Mouse (Mus musculus): Measurements from ENCODE around the gene Tmem191c. TPM values are rescaled to one million over a fixed set of nuclear protein-coding genes. Genes with fewer than 3 reads are reported as not detected.

Gene Tmem191c
- polyA plus RNA-seq, 1 experiment: 35.5 TPM

DNA sequence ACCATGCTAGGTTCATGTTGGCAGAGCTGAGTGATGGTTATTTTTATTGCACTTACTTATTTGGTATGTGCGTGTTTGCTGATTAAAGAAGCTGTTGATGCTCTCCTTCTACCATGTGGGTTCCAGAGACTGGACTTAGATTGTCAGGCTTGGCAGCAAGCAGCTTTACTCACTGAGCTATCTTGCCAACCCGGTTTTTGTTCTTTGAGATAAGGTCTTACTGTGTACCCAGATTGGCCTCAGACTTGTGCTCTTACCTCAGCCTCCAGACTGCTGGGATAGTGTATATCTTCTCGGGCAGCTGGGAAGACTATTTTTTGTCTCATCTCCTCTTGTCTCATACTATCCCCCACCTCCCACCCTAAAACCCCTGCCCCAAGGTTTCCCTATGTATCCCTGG is 38.2 kb upstream of the Tmem191c start:
- H3K27ac ChIP-seq (ENCODE audit: control insufficient read depth, insufficient read depth, low read depth, low read length, poor library complexity): no peak overlapping the region
- no peaks in the 10 kb centered on the region; the same call in 1 of the 2 replicates for H3K4me1 ChIP-seq (ENCODE audit: control insufficient read depth, insufficient read depth, low read length)
- no peak for TF ChIP-seq POLR2A (IDR thresholded peaks at IDR 0.05; ENCODE audit: borderline replicate concordance, control insufficient read depth, low read depth, low read length)
- no peak for TF ChIP-seq CTCF (IDR thresholded peaks at IDR 0.05; ENCODE audit: control insufficient read depth, insufficient read depth, low read length)
- WGBS: 44% methylated on average over 3 of the region's 3 CpGs
- no peak overlapping the region for H3K4me3 ChIP-seq (replicated peaks; ENCODE audit: control insufficient read depth, low read depth, low read length)

DNA sequence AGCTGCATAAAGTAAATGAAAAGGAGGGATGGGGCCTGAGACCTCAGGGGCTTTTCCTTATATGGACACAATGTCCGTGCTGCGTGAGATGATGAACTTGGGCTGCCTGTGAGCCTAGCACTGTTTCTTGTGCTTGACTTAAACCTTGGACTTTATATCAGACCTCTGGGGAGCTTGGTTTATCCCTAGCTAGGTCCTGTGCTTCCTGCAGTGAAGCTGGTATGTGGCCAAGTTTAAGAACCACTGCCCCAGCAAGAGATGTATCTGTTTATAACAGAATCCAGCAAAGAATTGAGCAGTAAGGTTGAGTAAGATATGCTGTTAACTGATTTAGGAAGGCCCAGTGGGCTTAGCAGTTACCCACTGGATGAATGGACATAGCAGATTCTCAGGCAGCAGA is 36.5 kb upstream of the Tmem191c start:
- no peak overlapping the region for H3K4me3 ChIP-seq (replicated peaks; ENCODE audit: control insufficient read depth, low read depth, low read length)
- TF ChIP-seq POLR2A (IDR thresholded peaks at IDR 0.05; ENCODE audit: borderline replicate concordance, control insufficient read depth, low read depth, low read length) (no peak), CTCF (IDR thresholded peaks at IDR 0.05; ENCODE audit: control insufficient read depth, insufficient read depth, low read length) (no peak)
- H3K4me1 ChIP-seq (ENCODE audit: control insufficient read depth, insufficient read depth, low read length): no peaks in the 10 kb centered on the region
- no peak overlapping the region for H3K27ac ChIP-seq (ENCODE audit: control insufficient read depth, insufficient read depth, low read depth, low read length, poor library complexity)
- WGBS: 79% methylated on average over 2 of the region's 2 CpGs

DNA sequence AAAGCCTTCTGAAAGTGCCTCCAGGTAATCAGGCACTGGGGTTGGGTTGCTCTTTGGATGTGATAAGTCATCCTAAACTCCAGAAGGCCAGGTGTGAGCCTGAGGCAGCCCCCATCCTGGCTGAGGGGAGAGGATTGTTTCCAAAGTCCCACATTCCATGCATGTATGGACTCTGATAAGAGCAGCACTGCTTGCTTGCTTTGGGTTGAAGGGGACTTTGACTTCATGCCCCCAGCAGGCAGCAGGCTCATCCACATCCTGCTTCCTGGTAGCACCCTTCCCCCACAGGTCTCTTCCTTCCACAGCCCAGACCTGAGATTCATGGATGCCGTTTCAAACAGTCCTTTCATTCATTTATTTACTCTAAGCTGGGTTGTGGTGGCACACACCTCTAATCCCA is 32.1 kb upstream of the Tmem191c start:
- no peak overlapping the region for H3K27ac ChIP-seq (ENCODE audit: control insufficient read depth, insufficient read depth, low read depth, low read length, poor library complexity)
- no peaks in the 10 kb centered on the region; the same call in 1 of the 2 replicates for H3K4me1 ChIP-seq (ENCODE audit: control insufficient read depth, insufficient read depth, low read length)
- 42% methylated on average over 1 of the region's 1 CpGs for WGBS
- H3K4me3 ChIP-seq (replicated peaks; ENCODE audit: control insufficient read depth, low read depth, low read length): no peak overlapping the region
- TF ChIP-seq POLR2A (IDR thresholded peaks at IDR 0.05; ENCODE audit: borderline replicate concordance, control insufficient read depth, low read depth, low read length): no peak

DNA sequence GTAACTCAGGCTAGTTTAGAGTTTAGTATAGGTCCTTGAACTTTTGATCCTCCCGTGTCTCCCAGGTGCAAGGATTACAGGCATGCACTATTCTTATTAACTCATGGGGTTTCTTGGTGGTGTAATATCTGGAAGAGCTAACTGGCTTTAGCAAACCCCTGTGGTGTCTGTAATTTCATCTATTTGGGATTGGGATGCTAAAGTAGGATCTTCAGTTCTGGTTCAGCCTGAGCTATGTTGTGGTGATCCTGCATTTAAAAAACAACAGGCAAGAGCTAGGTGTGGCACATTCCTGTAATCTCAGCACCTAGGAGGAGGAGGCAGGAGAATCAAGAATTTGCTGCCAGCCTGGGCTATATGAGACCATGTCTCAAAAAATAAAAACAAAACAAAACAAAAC is 30.9 kb upstream of the Tmem191c start:
- 65% methylated on average over 1 of the region's 1 CpGs for WGBS
- no peak overlapping the region for H3K4me3 ChIP-seq (replicated peaks; ENCODE audit: control insufficient read depth, low read depth, low read length)
- TF ChIP-seq CTCF (IDR thresholded peaks at IDR 0.05; ENCODE audit: control insufficient read depth, insufficient read depth, low read length): no peak
- no peak for TF ChIP-seq POLR2A (IDR thresholded peaks at IDR 0.05; ENCODE audit: borderline replicate concordance, control insufficient read depth, low read depth, low read length)
- H3K4me1 ChIP-seq (ENCODE audit: control insufficient read depth, insufficient read depth, low read length): peaks cover 2% of the 10 kb centered on the region; the same call in 1 of the 2 replicates
- H3K27ac ChIP-seq (ENCODE audit: control insufficient read depth, insufficient read depth, low read depth, low read length, poor library complexity): no peak overlapping the region

DNA sequence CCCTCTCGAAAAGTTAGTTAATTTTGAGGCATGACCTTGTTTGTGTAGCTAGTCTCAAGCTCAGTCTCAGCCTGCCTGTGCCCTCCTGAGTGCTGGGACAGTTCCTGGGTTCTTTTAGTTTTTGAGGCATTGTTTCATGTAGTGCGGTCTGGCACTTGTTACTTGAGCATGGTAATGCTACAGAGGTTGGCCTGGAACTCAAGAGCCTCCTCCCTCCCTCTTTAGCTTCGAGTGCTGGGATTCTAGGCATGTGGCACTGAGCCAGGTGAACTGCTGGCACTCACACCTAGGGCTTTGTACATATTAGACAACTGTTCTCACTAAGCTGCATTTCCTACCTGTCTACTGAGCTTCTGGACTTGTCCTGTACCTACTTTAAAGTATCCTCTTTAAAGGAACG is 28.1 kb upstream of the Tmem191c start:
- Histone ChIP-seq H3K27ac (ENCODE audit: control insufficient read depth, insufficient read depth, low read depth, low read length, poor library complexity) (no peak overlapping the region), H3K4me1 (ENCODE audit: control insufficient read depth, insufficient read depth, low read length) (peaks cover 2% of the 10 kb centered on the region; the same call in 1 of the 2 replicates), H3K4me3 (replicated peaks; ENCODE audit: control insufficient read depth, low read depth, low read length) (no peak overlapping the region)
- no peak for TF ChIP-seq CTCF (IDR thresholded peaks at IDR 0.05; ENCODE audit: control insufficient read depth, insufficient read depth, low read length)
- no peak for TF ChIP-seq POLR2A (IDR thresholded peaks at IDR 0.05; ENCODE audit: borderline replicate concordance, control insufficient read depth, low read depth, low read length)
- 62% methylated on average over 4 of the region's 4 CpGs for WGBS

DNA sequence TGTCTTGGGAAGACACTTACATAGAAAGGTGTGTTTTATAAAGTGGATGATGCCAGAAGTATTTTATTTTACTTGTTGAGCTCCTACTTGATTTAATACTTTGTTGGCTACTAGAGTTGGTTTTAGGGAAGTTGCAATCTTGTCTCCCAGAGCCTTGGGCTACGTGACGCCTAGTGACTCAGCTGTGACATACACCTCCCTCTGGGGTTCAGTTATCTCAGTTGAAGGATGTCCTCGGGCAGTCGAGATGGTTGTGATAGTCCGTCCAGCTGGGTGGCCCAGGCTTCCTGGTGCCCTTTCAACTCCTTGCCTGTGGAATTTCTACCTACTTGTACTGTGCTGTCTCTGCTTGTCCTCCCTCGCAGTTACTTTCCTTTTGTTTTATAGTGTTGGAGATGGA is 26.7 kb upstream of the Tmem191c start:
- TF ChIP-seq CTCF (IDR thresholded peaks at IDR 0.05; ENCODE audit: control insufficient read depth, insufficient read depth, low read length): no peak
- TF ChIP-seq POLR2A (IDR thresholded peaks at IDR 0.05; ENCODE audit: borderline replicate concordance, control insufficient read depth, low read depth, low read length): no peak
- Histone ChIP-seq H3K4me3 (replicated peaks; ENCODE audit: control insufficient read depth, low read depth, low read length) (no peak overlapping the region), H3K4me1 (ENCODE audit: control insufficient read depth, insufficient read depth, low read length) (peaks cover 2% of the 10 kb centered on the region; the same call in 1 of the 2 replicates), H3K27ac (ENCODE audit: control insufficient read depth, insufficient read depth, low read depth, low read length, poor library complexity) (no peak overlapping the region)
- 15% methylated on average over 6 of the region's 6 CpGs for WGBS

DNA sequence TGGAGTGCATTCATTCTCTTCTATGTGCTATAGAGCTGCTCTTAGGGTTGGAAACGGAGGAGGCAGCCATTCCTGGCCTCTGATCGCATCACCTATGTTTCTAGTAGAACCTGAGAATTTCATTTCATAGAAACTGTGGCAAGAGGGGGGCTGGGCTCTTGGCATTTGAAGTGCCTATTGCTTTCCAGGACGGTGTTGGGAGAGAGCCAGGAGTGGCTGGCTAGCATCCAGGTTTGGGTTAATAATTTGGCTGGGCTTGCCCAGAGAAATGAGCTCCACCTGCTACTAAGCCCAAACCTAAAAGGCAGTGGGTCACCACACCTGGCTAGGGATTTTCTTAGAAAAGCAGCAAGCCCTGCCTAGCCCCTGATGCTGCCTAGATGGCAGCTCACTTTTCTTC is 24.3 kb upstream of the Tmem191c start:
- peaks cover 2% of the 10 kb centered on the region; the same call in 1 of the 2 replicates for H3K4me1 ChIP-seq (ENCODE audit: control insufficient read depth, insufficient read depth, low read length)
- no peak overlapping the region for H3K4me3 ChIP-seq (replicated peaks; ENCODE audit: control insufficient read depth, low read depth, low read length)
- TF ChIP-seq CTCF (IDR thresholded peaks at IDR 0.05; ENCODE audit: control insufficient read depth, insufficient read depth, low read length): no peak
- no peak for TF ChIP-seq POLR2A (IDR thresholded peaks at IDR 0.05; ENCODE audit: borderline replicate concordance, control insufficient read depth, low read depth, low read length)
- no peak overlapping the region for H3K27ac ChIP-seq (ENCODE audit: control insufficient read depth, insufficient read depth, low read depth, low read length, poor library complexity)
- WGBS: 71% methylated on average over 3 of the region's 3 CpGs

DNA sequence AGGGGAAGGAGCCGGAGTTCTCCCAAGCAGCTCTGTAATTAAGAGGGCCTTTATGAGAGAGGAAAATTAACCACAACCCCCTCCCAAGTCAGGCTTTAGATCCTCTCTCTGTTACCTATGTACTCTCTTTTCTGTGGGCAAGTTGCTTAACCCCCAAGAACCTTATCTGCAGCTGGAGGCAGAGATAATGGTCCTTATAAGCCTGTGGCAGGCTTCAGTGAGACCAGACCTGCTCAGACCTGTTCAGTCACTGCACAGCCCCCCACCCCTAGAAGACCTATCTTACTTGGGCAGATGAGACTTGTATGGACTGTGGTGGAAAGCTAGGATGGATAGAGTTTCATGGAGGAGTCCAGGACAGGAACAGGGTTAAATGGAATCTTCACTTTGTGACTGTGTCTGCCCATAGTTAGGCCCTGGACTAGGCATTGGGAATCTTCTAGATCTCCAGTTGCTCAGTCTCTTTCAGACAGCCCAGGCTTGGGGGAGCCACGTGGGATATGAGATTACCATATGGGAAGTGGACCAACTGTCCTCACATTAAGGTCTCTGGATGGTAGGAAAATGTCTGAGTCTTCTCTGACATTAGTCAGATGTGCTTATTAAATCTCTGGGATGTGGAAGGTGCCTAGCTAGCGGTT is 23.7 kb upstream of the Tmem191c start:
- WGBS: 65% methylated on average over 3 of the region's 3 CpGs
- Histone ChIP-seq H3K4me1 (ENCODE audit: control insufficient read depth, insufficient read depth, low read length) (peaks cover 2% of the 10 kb centered on the region; the same call in 1 of the 2 replicates), H3K27ac (ENCODE audit: control insufficient read depth, insufficient read depth, low read depth, low read length, poor library complexity) (no peak overlapping the region), H3K4me3 (replicated peaks; ENCODE audit: control insufficient read depth, low read depth, low read length) (no peak overlapping the region)
- no peak for TF ChIP-seq POLR2A (IDR thresholded peaks at IDR 0.05; ENCODE audit: borderline replicate concordance, control insufficient read depth, low read depth, low read length)
- no peak for TF ChIP-seq CTCF (IDR thresholded peaks at IDR 0.05; ENCODE audit: control insufficient read depth, insufficient read depth, low read length)

DNA sequence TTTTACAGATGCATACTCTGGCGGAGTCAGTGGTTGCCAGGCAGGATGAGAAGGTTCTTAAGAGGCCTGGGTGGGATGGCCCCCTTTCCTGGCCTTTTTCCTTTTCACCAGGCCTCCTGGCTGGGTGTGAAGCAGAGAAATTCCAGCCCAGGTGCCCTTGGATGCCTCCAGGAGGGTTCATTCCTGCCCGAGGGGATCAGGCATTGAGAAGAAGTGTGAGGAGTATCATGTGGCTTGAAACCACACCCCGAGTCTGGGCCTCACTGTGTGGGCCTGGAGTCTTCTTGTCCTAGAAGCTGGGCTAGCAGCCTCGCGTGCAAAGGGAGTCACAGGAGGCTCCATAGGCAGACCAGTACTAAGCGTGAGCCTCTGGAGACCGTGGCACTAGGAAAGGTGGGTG is 23.0 kb upstream of the Tmem191c start:
- 64% methylated on average over 7 of the region's 7 CpGs for WGBS
- Histone ChIP-seq H3K4me3 (replicated peaks; ENCODE audit: control insufficient read depth, low read depth, low read length) (no peak overlapping the region), H3K4me1 (ENCODE audit: control insufficient read depth, insufficient read depth, low read length) (peaks cover 2% of the 10 kb centered on the region; the same call in 1 of the 2 replicates), H3K27ac (ENCODE audit: control insufficient read depth, insufficient read depth, low read depth, low read length, poor library complexity) (no peak overlapping the region)
- TF ChIP-seq POLR2A (IDR thresholded peaks at IDR 0.05; ENCODE audit: borderline replicate concordance, control insufficient read depth, low read depth, low read length) (no peak), CTCF (IDR thresholded peaks at IDR 0.05; ENCODE audit: control insufficient read depth, insufficient read depth, low read length) (no peak)
